Mouse (Mus musculus): ENCODE measurements at regions not wholly inside any gene's neighbourhood (a gene's known extent, or its start where the extent isn't known, plus 50 kb on each side); places are given as distances from the start of the nearest gene placed in this dataset.

DNA sequence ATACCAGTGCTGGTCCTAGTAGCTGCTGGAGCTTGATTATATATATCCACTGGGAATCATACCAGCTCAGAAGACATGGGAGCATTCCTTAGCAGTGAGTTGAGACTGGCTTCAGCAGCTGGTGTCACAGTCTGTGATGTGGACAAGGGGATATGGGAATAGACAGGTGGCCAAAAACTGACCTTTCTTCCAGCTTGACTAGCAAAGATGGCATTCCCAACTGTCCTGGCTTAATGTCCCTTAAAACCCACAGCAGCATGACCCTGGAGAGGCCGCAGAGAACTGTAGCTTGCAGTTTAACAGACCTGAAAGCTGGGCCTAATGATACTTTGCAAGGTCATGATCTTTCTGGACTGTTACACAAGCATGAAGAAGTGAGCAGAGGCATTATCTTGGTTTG is 311.4 kb upstream of the Pbx1 start:
- no peak for TF ChIP-seq CTCF (IDR thresholded peaks at IDR 0.05; ENCODE audit: low read depth, low read length)
- no peak for TF ChIP-seq POLR2A (IDR thresholded peaks at IDR 0.05; ENCODE audit: borderline replicate concordance, low read depth, low read length)
- Histone ChIP-seq H3K4me1 (ENCODE audit: control insufficient read depth, insufficient read depth, low read length) (no peaks in the 10 kb centered on the region), H3K4me3 (ENCODE audit: insufficient read depth, low read length) (no peak overlapping the region), H3K27ac (ENCODE audit: insufficient read depth, low read depth, low read length) (no peak overlapping the region)

DNA sequence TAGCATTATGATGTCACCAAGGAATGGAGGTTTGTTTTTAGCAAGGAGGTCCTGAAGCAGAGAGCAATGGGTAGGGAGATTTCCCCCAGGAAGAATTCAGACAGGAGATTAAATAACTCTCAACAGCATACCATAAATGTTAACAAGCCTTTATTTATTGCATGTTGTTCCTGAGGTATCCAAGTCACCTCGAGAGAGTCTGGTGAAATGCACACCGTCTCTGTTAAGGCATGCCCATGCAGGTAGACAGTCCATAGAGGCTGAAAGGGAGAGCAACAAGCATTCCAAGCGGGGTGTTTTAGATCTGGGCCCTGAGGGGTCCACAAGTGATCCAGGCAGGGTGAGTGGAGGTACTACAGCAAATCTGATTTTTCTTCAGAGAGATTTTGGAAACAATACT is 305.9 kb upstream of the Pbx1 start:
- H3K4me1 ChIP-seq (ENCODE audit: control insufficient read depth, insufficient read depth, low read length), result no peaks in the 10 kb centered on the region
- no peak overlapping the region for H3K27ac ChIP-seq (ENCODE audit: insufficient read depth, low read depth, low read length)
- H3K4me3 ChIP-seq (ENCODE audit: insufficient read depth, low read length), result no peak overlapping the region
- TF ChIP-seq POLR2A (IDR thresholded peaks at IDR 0.05; ENCODE audit: borderline replicate concordance, low read depth, low read length) (no peak), CTCF (IDR thresholded peaks at IDR 0.05; ENCODE audit: low read depth, low read length) (no peak)

GRCm38 (mm10) chr1:168737277-168737863 is 305.3 kb upstream of the Pbx1 start:
- Histone ChIP-seq H3K27ac (ENCODE audit: insufficient read depth, low read depth, low read length) (no peak overlapping the region), H3K4me3 (ENCODE audit: insufficient read depth, low read length) (no peak overlapping the region), H3K4me1 (ENCODE audit: control insufficient read depth, insufficient read depth, low read length) (no peaks in the 10 kb centered on the region)
- TF ChIP-seq CTCF (IDR thresholded peaks at IDR 0.05; ENCODE audit: low read depth, low read length) (no peak), POLR2A (IDR thresholded peaks at IDR 0.05; ENCODE audit: borderline replicate concordance, low read depth, low read length) (no peak)

DNA sequence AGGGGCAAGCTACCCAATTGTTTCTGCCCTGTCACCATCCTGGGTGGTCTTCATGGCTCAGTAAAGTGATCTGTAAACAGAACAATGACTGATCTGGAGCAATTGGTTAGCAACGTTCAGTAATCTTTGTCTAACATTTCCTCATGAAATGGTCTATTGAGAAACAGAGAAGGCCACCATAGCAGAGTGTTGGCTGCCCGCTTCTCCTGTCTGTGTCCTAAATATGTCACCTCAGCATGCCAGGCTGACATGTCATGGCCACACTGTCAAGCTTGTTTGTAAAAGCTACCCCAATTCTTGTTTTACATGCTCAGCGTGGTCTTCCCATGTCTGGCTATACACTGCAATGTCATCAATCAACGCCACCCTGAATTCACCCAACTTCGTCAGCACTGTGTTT is 301.0 kb upstream of the Pbx1 start:
- Histone ChIP-seq H3K27ac (ENCODE audit: insufficient read depth, low read depth, low read length) (no peak overlapping the region), H3K4me1 (ENCODE audit: control insufficient read depth, insufficient read depth, low read length) (no peaks in the 10 kb centered on the region), H3K4me3 (ENCODE audit: insufficient read depth, low read length) (no peak overlapping the region)
- TF ChIP-seq CTCF (IDR thresholded peaks at IDR 0.05; ENCODE audit: low read depth, low read length) (no peak), POLR2A (IDR thresholded peaks at IDR 0.05; ENCODE audit: borderline replicate concordance, low read depth, low read length) (no peak)

DNA sequence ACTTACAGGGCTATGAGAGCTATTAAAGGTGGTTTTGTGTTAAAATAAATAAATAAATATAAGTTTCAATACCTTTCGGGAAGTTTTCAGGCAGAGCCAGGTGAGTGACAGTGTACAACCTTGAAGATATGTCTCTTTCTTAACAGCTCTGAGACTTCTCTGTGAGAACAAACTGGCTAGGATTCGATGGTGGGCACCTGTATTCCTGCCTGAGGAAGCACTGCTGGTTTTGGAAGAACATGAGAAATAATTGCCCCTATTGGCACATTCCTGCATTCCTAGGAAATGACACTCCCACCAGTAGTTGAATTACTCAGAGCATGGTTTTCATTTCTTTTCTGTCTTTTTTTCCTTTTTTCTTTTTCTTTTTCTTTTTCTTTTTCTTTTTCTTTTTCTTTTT is 277.8 kb upstream of the Pbx1 start:
- Histone ChIP-seq H3K4me3 (ENCODE audit: insufficient read depth, low read length) (no peak overlapping the region), H3K27ac (ENCODE audit: insufficient read depth, low read depth, low read length) (no peak overlapping the region), H3K4me1 (ENCODE audit: control insufficient read depth, insufficient read depth, low read length) (no peaks in the 10 kb centered on the region)
- no peak for TF ChIP-seq CTCF (IDR thresholded peaks at IDR 0.05; ENCODE audit: low read depth, low read length)
- TF ChIP-seq POLR2A (IDR thresholded peaks at IDR 0.05; ENCODE audit: borderline replicate concordance, low read depth, low read length), result no peak

DNA sequence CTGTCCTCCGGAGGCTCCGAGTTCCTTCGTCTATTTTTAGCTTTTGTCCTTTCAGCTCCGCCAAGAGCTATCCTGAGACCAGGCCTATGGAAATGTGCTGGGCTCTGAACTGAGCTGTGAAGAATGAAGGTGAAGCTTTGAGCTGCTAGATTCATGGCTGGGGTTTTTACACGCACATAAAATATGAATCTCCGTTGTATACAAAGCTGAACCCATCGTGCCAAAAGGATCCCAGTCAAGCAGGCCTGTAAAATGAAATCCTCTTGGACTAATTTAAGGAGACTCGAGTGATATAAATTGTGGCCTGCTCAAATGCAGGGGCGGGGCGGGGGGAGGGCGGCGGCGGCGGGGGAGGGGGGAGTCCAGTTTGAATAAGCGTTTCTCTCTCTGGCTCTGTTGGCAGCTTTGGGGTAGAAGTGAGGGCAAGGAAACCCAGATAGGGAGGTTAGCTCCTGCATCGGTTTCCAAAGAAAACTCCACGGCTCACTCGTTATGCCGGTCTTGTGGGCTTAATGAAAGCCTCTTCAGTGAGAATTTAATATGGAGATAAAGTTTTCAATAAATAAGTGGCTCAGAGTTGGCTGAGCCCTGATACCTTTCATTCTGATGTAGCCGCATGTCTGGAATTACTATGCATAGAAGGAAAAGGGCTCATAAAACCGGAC is 277.1 kb upstream of the Pbx1 start:
- Histone ChIP-seq H3K4me3 (ENCODE audit: insufficient read depth, low read length) (no peak overlapping the region), H3K27ac (ENCODE audit: insufficient read depth, low read depth, low read length) (no peak overlapping the region), H3K4me1 (ENCODE audit: control insufficient read depth, insufficient read depth, low read length) (no peaks in the 10 kb centered on the region)
- no peak for TF ChIP-seq POLR2A (IDR thresholded peaks at IDR 0.05; ENCODE audit: borderline replicate concordance, low read depth, low read length)
- TF ChIP-seq CTCF (IDR thresholded peaks at IDR 0.05; ENCODE audit: low read depth, low read length), result no peak

- no peak for TF ChIP-seq CTCF (IDR thresholded peaks at IDR 0.05; ENCODE audit: low read depth, low read length)
- TF ChIP-seq POLR2A (IDR thresholded peaks at IDR 0.05; ENCODE audit: borderline replicate concordance, low read depth, low read length), result no peak
- Histone ChIP-seq H3K27ac (ENCODE audit: insufficient read depth, low read depth, low read length) (no peak overlapping the region), H3K4me3 (ENCODE audit: insufficient read depth, low read length) (no peak overlapping the region), H3K4me1 (ENCODE audit: control insufficient read depth, insufficient read depth, low read length) (no peaks in the 10 kb centered on the region)
These were observed 276.2 kb upstream of the Pbx1 start for GRCm38 (mm10) chr1:168708161-168708865.

DNA sequence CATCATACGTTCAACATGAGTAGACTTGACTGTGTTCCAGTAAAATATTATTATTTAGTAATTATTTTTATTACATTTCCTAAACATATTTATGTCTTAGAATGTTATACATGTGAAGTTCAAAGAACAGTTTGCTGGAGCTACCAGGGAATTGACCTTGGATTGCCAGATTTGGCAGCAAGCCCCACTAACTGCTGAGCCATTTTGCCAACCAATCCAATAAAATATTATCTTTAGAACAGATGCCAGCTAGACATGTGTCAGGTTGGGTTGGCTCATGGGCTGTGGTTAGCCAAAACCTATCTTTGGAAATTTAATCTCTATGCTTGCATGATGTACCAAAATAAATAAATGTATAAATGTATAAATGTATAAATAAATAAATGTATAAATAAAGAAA is 265.3 kb upstream of the Pbx1 start:
- no peak for TF ChIP-seq CTCF (IDR thresholded peaks at IDR 0.05; ENCODE audit: low read depth, low read length)
- no peak overlapping the region for H3K4me3 ChIP-seq (ENCODE audit: insufficient read depth, low read length)
- H3K27ac ChIP-seq (ENCODE audit: insufficient read depth, low read depth, low read length), result no peak overlapping the region
- no peaks in the 10 kb centered on the region for H3K4me1 ChIP-seq (ENCODE audit: control insufficient read depth, insufficient read depth, low read length)

- no peaks in the 10 kb centered on the region for H3K4me1 ChIP-seq (ENCODE audit: control insufficient read depth, insufficient read depth, low read length)
- H3K4me3 ChIP-seq (ENCODE audit: insufficient read depth, low read length), result no peak overlapping the region
These were observed 254.8 kb upstream of the Pbx1 start for GRCm38 (mm10) chr1:168686821-168687220.

DNA sequence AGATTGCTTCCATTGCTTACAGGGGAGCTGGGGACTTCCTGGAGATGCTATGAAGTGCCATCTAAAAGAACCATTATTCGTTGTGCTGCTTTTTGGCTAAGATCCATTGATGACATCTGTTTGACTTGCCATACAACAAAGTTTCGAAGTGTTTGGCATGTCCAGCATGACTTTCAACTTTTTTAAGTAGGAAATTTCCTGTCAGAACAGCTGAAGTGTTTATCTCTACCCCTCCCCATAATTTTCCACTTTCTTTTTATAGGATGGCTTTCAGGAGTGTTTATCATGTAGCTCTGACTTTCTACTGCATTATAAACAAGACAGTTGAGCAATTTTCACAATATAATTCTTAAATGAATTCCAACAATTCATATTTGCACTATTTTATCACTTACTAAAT is 253.1 kb upstream of the Pbx1 start:
- H3K4me3 ChIP-seq (ENCODE audit: insufficient read depth, low read length), result no peak overlapping the region
- no peak for TF ChIP-seq CTCF (IDR thresholded peaks at IDR 0.05; ENCODE audit: low read depth, low read length)
- no peak for TF ChIP-seq POLR2A (IDR thresholded peaks at IDR 0.05; ENCODE audit: borderline replicate concordance, low read depth, low read length)
- no peaks in the 10 kb centered on the region for H3K4me1 ChIP-seq (ENCODE audit: control insufficient read depth, insufficient read depth, low read length)

More at GRCm38 (mm10) chr1:168686821-168687220, 254.8 kb upstream of the Pbx1 start:
- TF ChIP-seq POLR2A (IDR thresholded peaks at IDR 0.05; ENCODE audit: borderline replicate concordance, low read depth, low read length) (no peak), CTCF (IDR thresholded peaks at IDR 0.05; ENCODE audit: low read depth, low read length) (no peak)
- no peak overlapping the region for H3K27ac ChIP-seq (ENCODE audit: insufficient read depth, low read depth, low read length)

More for the DNA sequence above, 253.1 kb upstream of the Pbx1 start:
- no peak overlapping the region for H3K27ac ChIP-seq (ENCODE audit: insufficient read depth, low read depth, low read length)
